Mouse (Mus musculus) hindbrain, embryonic 15.5 days (tissue): ENCODE results near the gene Zfp846. TPM values are rescaled to one million over a fixed set of nuclear protein-coding genes. Genes with fewer than 3 reads are reported as not detected.
"Not testable (repeated sequence)": the region's sequence is repeated elsewhere in the genome, so short reads cannot be mapped to it uniquely, and the experiment has no call there.

Source experiments
- ATAC-seq: fragments of 200-750 bp; cut with Nextera tagmentation; 2 replicates; pipeline ENCODE4 v1.8.0; 2017; ENCODE audit warnings: low read depth, moderate number of reproducible peaks, moderate TSS enrichment; ENCODE audit not compliant: low FRiP score
- H3K27ac ChIP-seq: fragments of 300-500 bp; sonication (generic); replicated peaks from 2 replicates; pipeline ENCODE4 v1.5.1; 2015; ENCODE audit warnings: mild to moderate bottlenecking, inconsistent platforms
- H3K27me3 ChIP-seq: fragments of 300-500 bp; sonication (generic); 2 replicates; pipeline ENCODE4 v1.6.1; 2015; ENCODE audit warnings: control low read depth, inconsistent platforms
- H3K36me3 ChIP-seq: fragments of 300-500 bp; sonication (generic); 2 replicates; pipeline ENCODE4 v1.6.1; 2015; ENCODE audit warnings: control low read depth, inconsistent platforms
- H3K4me1 ChIP-seq: fragments of 300-500 bp; sonication (generic); replicated peaks from 2 replicates; pipeline ENCODE4 v1.6.1; 2015; ENCODE audit warnings: control low read depth, inconsistent platforms
- H3K4me2 ChIP-seq: fragments of 300-500 bp; sonication (generic); 2 replicates; pipeline ENCODE4 v1.6.1; 2015; ENCODE audit warnings: moderate library complexity, mild to moderate bottlenecking, inconsistent platforms
- H3K4me3 ChIP-seq: fragments of 300-500 bp; sonication (generic); 2 replicates; pipeline ENCODE4 v1.5.1; 2015; ENCODE audit warnings: mild to moderate bottlenecking, inconsistent platforms
- H3K9ac ChIP-seq: fragments of 300-500 bp; sonication (generic); 2 replicates; pipeline ENCODE4 v1.6.1; 2015; ENCODE audit warnings: inconsistent platforms
- H3K9me3 ChIP-seq: fragments of 300-500 bp; sonication (generic); 2 replicates; pipeline ENCODE4 v1.6.1; 2016; ENCODE audit warnings: control low read depth, inconsistent platforms
- WGBS: fragments of 180-500 bp; shearing (Covaris S2); methylation state at CpG from one replicate; pipeline ENCODE4 v1.1.7; 2015; 5-methylcytosine and 5-hydroxymethylcytosine counted together
- polyA plus RNA-seq: library from polyadenylated mRNA; unstranded; fragments of >200 nt; fragmentation: Nextera tagmentation; extraction: Ambion mirVana; gene quantifications from 2 replicates; pipeline ENCODE4 v1.2.1, GENCODE M21; 2015

The Zfp846 gene
- polyA plus RNA-seq, result 45.0 and 45.3 TPM in 2 replicates

DNA sequence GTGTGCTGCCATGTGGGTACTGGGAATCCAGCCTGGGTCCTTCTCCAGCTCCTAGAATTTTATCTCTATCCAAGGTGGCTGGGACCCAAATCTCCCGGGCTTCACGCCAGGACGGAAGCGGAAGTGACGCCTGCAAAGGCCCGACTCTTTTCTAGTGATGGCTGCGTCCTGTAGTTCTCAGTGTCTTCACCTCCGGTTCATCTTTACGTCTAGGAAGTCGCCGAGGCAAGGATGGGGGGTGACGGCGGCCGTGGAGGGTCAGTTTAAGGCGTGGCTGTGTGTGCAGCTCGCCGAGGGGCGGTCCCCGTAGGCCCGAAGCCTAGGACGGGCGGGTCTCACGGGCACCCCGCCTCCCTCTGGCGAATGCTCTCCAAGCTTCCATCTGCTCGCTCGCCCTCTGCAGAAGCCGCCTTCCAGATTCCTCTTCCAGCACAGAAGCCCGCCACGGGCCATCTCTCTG lies at the start of gene Zfp846:
Gene Zfp846 (plus strand): TSS at position 117 of the 460 bp plus-strand sequence.
- ATAC-seq, result peak; percentile 99
- Histone ChIP-seq H3K36me3 (peaks cover 2% of the 10 kb centered on the region; the same call in 1 of the 2 replicates), H3K4me3 (peak within 1 kb of the TSS; percentile 88), H3K4me1 (peaks cover 12% of the 10 kb centered on the region), H3K9ac (peak within 1 kb of the TSS; percentile 82), H3K4me2 (peak within 1 kb of the TSS; percentile 70), H3K27ac (peak within 1 kb of the TSS; percentile 96), H3K27me3 (peaks cover 18% of the 10 kb centered on the region), H3K9me3 (no peaks in the 10 kb centered on the region)
- WGBS, result under 1% methylated on average over 29 of the region's 30 CpGs

DNA sequence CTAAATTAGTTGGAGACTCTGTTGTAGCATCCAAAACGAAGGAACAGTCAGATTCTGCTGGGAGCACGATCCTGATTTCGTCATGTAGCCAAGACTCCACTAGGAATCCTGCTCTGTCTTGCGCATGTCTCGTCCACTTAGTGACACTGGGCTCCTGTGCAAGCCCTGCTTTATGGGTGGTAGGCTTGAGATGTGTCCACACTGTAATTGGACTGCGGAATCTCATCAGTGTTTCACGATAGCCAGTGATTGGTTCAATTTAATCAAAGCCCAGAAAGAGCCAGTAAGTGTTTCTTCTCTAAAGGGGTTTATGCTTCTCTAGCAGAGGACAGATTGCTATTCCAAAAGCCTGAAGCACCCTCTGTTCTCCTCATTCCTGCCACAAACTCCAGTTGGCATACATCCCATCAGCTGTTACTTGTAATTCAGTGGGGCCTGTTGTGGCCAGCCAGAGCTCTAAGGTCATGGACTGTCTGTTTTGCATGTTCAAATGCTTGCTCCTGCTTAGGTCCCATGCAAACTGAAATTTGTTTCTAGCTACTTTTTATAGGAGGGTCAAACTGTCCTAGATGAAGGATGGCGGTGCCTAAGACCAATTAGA lies 46.7 kb upstream of the Zfp846 start:
- Histone ChIP-seq H3K4me2 (no peak overlapping the region), H3K9me3 (no peaks in the 10 kb centered on the region), H3K4me3 (no peak overlapping the region), H3K27ac (no peak overlapping the region), H3K27me3 (0 out of 2 replicates have a peak, but pooled peaks cover 10% of the 10 kb centered on the region), H3K36me3 (no peaks in the 10 kb centered on the region), H3K4me1 (no peaks in the 10 kb centered on the region), H3K9ac (no peak overlapping the region)
- 82% methylated on average over 8 of the region's 8 CpGs for whole genome bisulfite sequencing
- ATAC-seq, result no peak

DNA sequence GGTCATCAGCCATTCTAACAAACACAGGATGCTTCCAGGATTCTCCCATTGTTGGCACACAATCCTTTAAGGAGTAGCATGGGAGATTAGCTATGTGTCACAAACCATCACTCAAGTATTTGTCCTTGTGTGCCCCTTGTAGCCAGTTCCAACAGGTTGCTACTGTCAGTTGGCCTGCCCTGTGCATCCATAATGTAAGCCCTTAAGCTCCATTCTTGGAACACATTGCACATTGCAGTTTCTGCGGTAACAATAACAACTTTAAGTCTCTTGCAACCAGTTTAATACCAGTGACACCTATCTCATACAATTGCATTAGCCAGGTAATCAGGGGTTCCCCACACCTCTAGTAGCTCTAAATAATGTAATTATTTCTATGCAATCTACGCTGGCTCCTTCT lies 44.5 kb upstream of the Zfp846 start:
- H3K9me3 ChIP-seq, result no peaks in the 10 kb centered on the region
- no peaks in the 10 kb centered on the region for H3K4me1 ChIP-seq
- 0 out of 2 replicates have a peak, but pooled peaks cover 10% of the 10 kb centered on the region for H3K27me3 ChIP-seq
- no peak for ATAC-seq
- no peak overlapping the region for H3K4me3 ChIP-seq
- H3K36me3 ChIP-seq, result no peaks in the 10 kb centered on the region
- H3K27ac ChIP-seq, result no peak overlapping the region
- 83% methylated on average over 2 of the region's 2 CpGs for WGBS
- H3K9ac ChIP-seq, result no peak overlapping the region
- H3K4me2 ChIP-seq, result no peak overlapping the region

DNA sequence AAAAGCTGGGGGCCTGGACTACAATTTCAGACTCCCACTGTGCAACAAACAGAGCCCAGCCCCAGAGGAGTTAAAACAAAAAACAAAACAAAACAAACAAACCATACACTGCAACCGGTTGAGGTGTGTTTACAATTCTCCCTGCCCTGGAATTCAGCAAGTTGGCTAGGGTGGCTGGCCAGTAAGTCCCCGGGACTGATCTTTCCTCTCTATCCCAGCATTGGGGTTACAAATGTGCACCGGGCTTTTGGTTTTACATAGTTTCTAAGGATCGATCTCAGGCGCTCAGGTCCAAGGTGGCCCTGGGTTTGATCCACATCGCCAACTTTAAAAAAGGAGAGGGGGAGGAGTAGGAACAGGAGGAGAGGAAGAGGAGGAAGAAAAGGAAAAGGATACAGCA lies 37.6 kb upstream of the Zfp846 start:
- Histone ChIP-seq H3K4me3 (no peak overlapping the region; the same call in 1 of the 2 replicates), H3K27ac (peak overlapping the region; percentile 88), H3K27me3 (0 out of 2 replicates have a peak, but pooled peaks cover 3% of the 10 kb centered on the region), H3K9me3 (no peaks in the 10 kb centered on the region), H3K4me2 (peak overlapping the region; percentile 81; the same call in 1 of the 2 replicates), H3K4me1 (peaks cover 14% of the 10 kb centered on the region; the same call in 1 of the 2 replicates), H3K9ac (no peak overlapping the region), H3K36me3 (no peaks in the 10 kb centered on the region)
- ATAC-seq, result no peak
- 31% methylated on average over 6 of the region's 6 CpGs for WGBS

DNA sequence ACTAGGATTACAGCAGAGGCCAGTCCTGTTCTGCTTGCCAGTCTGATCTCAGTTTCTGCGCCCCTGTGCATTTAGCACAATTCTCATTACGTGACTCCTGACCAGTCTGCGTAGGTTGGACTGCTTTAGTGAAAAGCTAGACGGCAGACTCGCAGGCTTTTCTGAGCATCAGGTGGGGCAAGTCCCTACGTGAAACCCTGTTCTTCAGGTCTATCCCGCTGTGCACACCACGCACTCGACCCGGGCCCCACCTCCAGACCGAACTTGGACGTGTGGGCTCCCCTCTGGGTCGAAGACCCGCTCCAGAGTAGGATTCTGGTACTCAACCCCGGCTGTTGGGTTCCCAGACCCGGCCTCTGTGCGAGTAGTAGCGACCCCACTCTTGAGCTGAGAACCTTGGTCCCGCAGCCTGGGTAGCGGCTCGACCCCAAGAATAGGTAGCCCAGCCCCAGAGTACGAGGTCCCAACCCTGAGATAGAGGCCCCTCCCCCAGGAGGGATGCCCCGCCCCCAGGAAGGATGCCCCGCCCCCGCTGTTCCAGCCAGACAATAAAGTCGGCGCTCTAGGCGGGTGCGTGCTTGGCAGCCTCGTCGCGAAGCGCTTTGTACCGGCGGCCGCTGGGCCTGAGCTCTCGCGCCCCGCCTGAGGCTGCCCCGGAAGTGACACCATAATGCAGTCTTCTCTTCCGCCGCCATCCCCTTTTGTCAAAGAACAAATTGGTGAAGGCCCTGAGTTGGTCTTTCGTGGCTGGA lies 36.8 kb upstream of the Zfp846 start:
- ATAC-seq, result peak; percentile 96
- peak overlapping the region; percentile 88 for H3K27ac ChIP-seq
- H3K4me2 ChIP-seq, result peak overlapping the region; percentile 81
- 0 out of 2 replicates have a peak, but pooled peaks cover 3% of the 10 kb centered on the region for H3K27me3 ChIP-seq
- H3K4me1 ChIP-seq, result peaks cover 14% of the 10 kb centered on the region; the same call in 1 of the 2 replicates
- H3K9ac ChIP-seq, result peak overlapping the region; percentile 46
- no peaks in the 10 kb centered on the region for H3K36me3 ChIP-seq
- 2% methylated on average over 43 of the region's 43 CpGs for WGBS
- H3K4me3 ChIP-seq, result peak overlapping the region; percentile 44
- no peaks in the 10 kb centered on the region for H3K9me3 ChIP-seq

DNA sequence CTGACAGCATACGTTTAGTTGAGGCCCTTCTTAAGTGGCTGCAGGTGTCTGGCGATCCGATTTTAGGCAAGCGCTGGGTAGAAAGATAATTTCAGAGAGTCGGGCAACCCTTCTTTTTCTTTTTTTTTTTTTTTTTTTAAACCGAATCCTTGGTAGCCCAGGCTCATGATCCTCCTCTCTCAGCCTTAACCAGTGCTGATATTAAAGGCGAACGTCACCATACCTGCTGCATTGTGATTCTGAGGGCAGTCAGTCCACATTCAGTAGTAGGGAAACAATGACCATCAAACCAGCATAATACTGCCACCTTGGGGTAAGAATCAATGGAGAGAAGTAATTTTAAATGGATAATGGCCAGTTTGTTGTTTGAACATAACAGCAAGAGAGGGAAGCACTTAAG lies 35.9 kb upstream of the Zfp846 start:
- Histone ChIP-seq H3K9me3 (no peaks in the 10 kb centered on the region), H3K27ac (peak overlapping the region; percentile 88), H3K27me3 (0 out of 2 replicates have a peak, but pooled peaks cover 3% of the 10 kb centered on the region), H3K36me3 (no peaks in the 10 kb centered on the region), H3K4me2 (peak overlapping the region; percentile 81), H3K4me1 (peaks cover 14% of the 10 kb centered on the region; the same call in 1 of the 2 replicates), H3K9ac (peak overlapping the region; percentile 46), H3K4me3 (peak overlapping the region; percentile 44)
- WGBS, result 23% methylated on average over 8 of the region's 8 CpGs
- ATAC-seq, result no peak

DNA sequence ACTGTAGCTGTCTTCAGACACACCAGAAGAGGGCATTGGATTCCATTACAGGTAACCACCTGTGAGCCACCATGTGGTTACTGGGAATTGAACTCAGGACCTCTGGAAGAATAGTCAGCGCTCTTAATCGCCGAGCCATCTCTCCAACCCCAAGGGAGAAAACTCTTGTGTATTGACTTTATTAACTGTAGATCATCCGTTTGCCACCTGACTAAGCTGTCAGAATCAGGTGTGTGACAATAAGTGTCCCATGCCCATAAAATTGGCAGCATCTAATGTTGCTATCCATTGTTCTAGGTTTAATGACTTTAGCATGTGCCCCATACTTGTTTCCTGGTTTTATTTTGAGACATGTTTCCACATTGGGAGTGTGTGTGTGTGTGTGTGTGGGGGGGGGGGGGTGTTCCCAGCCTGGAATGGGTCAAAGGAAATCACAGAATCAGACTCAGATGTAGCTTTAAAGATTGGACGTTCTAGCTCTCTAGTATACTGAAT lies 29.3 kb upstream of the Zfp846 start:
- Histone ChIP-seq H3K9ac (no peak overlapping the region), H3K4me2 (no peak overlapping the region), H3K4me1 (no peaks in the 10 kb centered on the region), H3K27ac (no peak overlapping the region), H3K36me3 (no peaks in the 10 kb centered on the region), H3K27me3 (peaks cover 9% of the 10 kb centered on the region; the same call in 1 of the 2 replicates), H3K4me3 (no peak overlapping the region), H3K9me3 (no peaks in the 10 kb centered on the region)
- WGBS, result 61% methylated on average over 5 of the region's 5 CpGs
- no peak for ATAC-seq

DNA sequence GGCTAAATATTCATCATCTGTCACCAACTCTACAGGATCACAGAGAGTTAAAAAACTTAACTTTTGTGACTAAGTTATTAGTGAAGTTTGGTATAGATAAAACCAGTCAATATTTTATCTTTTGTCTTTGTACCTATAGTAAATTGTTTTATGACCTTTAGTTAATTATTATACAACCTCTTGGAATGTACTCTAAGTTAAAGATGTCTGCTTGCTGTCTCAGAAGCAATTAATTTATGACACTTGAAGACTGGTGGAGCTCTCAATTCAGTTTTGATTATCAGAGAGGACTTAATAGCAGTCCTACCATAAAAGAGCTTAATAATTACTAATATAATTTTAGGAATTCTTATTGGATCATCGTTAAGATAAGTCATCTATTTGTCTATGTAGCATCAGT lies 28.4 kb upstream of the Zfp846 start:
- WGBS, result 88% methylated on average over 1 of the region's 1 CpGs
- no peaks in the 10 kb centered on the region for H3K36me3 ChIP-seq
- peaks cover 7% of the 10 kb centered on the region; the same call in 1 of the 2 replicates for H3K27me3 ChIP-seq
- H3K27ac ChIP-seq, result no peak overlapping the region
- no peak for ATAC-seq
- H3K4me1 ChIP-seq, result no peaks in the 10 kb centered on the region
- no peak overlapping the region for H3K4me3 ChIP-seq
- no peaks in the 10 kb centered on the region for H3K9me3 ChIP-seq
- no peak overlapping the region for H3K4me2 ChIP-seq
- H3K9ac ChIP-seq, result no peak overlapping the region

DNA sequence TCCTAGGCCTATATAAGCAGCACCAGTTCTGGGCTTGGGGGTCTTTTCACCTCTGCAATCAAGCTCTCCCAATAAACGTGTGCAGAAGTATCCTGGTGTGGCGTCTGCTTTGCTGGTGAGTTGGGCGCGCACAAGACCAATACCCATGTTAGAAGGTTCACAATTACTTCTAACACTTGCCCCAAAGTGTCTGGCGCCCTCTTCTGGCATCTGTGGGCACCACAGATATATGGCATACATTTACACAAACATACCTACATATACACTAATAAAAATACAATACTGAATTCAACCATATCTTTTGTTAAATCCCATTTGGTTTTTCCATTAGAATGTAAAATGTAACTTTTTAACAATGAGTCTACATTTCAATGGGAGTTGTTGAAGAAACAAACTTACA lies 18.9 kb upstream of the Zfp846 start:
- no peaks in the 10 kb centered on the region for H3K9me3 ChIP-seq
- no peaks in the 10 kb centered on the region for H3K36me3 ChIP-seq
- H3K9ac ChIP-seq, result no peak overlapping the region
- ATAC-seq, result no peak
- WGBS, result 85% methylated on average over 5 of the region's 5 CpGs
- no peak overlapping the region for H3K27ac ChIP-seq
- no peak overlapping the region for H3K4me2 ChIP-seq
- no peaks in the 10 kb centered on the region for H3K27me3 ChIP-seq
- H3K4me1 ChIP-seq, result no peaks in the 10 kb centered on the region
- no peak overlapping the region for H3K4me3 ChIP-seq

DNA sequence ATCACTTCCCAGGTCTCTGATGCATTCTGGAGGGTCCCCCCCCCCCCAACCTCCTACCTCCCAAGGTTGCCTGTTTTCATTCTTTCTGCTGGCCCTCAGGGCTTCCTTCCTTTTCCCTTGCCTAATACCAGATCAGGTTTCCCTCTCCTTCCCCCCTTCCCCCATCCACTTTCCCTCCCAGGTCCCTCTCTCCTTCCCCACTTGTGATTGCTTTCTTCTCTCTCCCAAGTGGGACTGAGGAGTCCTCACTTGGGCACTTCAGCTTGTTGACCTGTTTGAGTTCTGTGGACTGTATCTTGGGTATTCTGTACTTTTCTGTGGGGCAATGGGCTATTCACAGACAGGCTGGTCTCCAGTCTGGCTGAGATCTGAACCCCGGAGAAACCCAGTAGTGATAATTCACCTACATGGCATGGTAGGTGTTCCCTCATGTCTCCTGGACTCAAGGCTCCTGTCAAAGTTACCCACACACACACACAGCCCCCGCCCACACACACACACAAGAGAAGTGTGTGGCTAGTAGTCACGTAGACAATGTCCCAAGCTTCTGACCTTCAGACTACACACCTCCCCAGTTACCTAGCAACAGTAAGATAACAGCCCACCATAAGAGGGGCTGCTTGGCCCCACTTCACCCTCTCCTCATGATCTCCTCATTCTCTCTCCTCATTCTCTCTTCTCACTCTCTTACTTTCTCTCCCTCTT lies 15.6 kb upstream of the Zfp846 start:
- not testable (repeated sequence) for H3K27ac ChIP-seq, ATAC-seq, H3K4me3 ChIP-seq, H3K27me3 ChIP-seq, H3K36me3 ChIP-seq, H3K9me3 ChIP-seq, H3K4me1 ChIP-seq, H3K4me2 ChIP-seq, H3K9ac ChIP-seq
- WGBS, result 78% methylated on average over 3 of the region's 3 CpGs

DNA sequence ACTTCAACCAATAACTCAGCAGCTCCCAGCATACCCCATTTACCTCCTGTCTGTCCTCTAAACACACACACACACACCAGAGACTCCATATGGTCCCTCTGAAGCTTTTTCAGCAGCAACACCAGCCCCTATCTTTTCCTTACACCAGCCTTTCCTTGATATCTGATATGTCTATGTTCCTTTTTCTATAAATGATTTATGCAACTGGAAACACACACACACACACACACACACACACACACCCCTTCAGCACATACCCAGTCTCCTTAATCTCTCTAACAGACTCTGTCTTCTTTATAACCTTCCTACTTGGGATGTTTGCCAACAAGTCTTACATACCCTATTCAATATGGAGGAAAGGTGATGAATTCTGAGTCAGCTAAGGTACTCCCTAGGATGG lies 10.0 kb upstream of the Zfp846 start:
- no peak for ATAC-seq
- no peaks in the 10 kb centered on the region for H3K36me3 ChIP-seq

More for the DNA sequence above, 10.0 kb upstream of the Zfp846 start:
- H3K9ac ChIP-seq, result no peak overlapping the region
- H3K27me3 ChIP-seq, result peaks cover 20% of the 10 kb centered on the region
- no peak overlapping the region for H3K4me3 ChIP-seq
- no peak overlapping the region for H3K27ac ChIP-seq
- no peaks in the 10 kb centered on the region for H3K9me3 ChIP-seq
- no peak overlapping the region for H3K4me2 ChIP-seq
- no peaks in the 10 kb centered on the region for H3K4me1 ChIP-seq
